Mouse (Mus musculus) forebrain, embryonic 11.5 days (tissue): ENCODE measurements around the gene Bach1. TPM values are rescaled to one million over a fixed set of nuclear protein-coding genes. Genes with fewer than 3 reads are reported as not detected.

Experiments
- ATAC-seq: fragments of 200-750 bp; cut with Nextera tagmentation; replicated peaks from 2 replicates; pipeline ENCODE4 v1.8.0; 2017; ENCODE audit warnings: moderate TSS enrichment; ENCODE audit not compliant: low FRiP score
- DNase-seq: peaks from one replicate; pipeline ENCODE4 v3.0.0-alpha.2; 2017; ENCODE audit warnings: low spot score
- H3K27ac ChIP-seq: fragments of 300-500 bp; sonication (generic); 2 replicates; pipeline ENCODE4 v1.5.1; 2014; ENCODE audit warnings: low read depth, low read length
- H3K27me3 ChIP-seq: fragments of 300-500 bp; sonication (generic); 2 replicates; pipeline ENCODE4 v1.6.1; 2014; ENCODE audit warnings: mild to moderate bottlenecking, low read length, mixed read lengths; ENCODE audit not compliant: control insufficient read depth, insufficient read depth
- H3K36me3 ChIP-seq: fragments of 300-500 bp; sonication (generic); 2 replicates; pipeline ENCODE4 v1.6.1; 2014; ENCODE audit warnings: mild to moderate bottlenecking, low read length, moderate library complexity, mixed read lengths; ENCODE audit not compliant: control insufficient read depth, insufficient read depth
- H3K4me1 ChIP-seq: fragments of 300-500 bp; sonication (generic); replicated peaks from 2 replicates; pipeline ENCODE4 v1.6.1; 2014; ENCODE audit warnings: low read length, mixed read lengths; ENCODE audit not compliant: control insufficient read depth, insufficient read depth
- H3K4me2 ChIP-seq: fragments of 300-500 bp; sonication (generic); 2 replicates; pipeline ENCODE4 v1.6.1; 2014; ENCODE audit warnings: low read depth, mild to moderate bottlenecking, low read length, moderate library complexity, mixed read lengths; ENCODE audit not compliant: severe bottlenecking
- H3K4me3 ChIP-seq: fragments of 300-500 bp; sonication (generic); 2 replicates; pipeline ENCODE4 v1.5.1; 2014; ENCODE audit warnings: low read depth, low read length
- H3K9ac ChIP-seq: fragments of 300-500 bp; sonication (generic); 2 replicates; pipeline ENCODE4 v1.6.1; 2014; ENCODE audit warnings: low read length
- H3K9me3 ChIP-seq: fragments of 300-500 bp; sonication (generic); 2 replicates; pipeline ENCODE4 v1.6.1; 2016; ENCODE audit warnings: low read length, mixed read lengths; ENCODE audit not compliant: control insufficient read depth
- WGBS: fragments of 180-500 bp; shearing (Covaris S2); extraction: QIAGEN DNeasy Blood & Tissue Kit; methylation state at CpG from one replicate; pipeline ENCODE4 v1.1.7; 2014; 5-methylcytosine and 5-hydroxymethylcytosine counted together
- polyA plus RNA-seq: library from polyadenylated mRNA; unstranded; fragments of >200 nt; fragmentation: Nextera tagmentation; extraction: Ambion mirVana; gene quantifications from 2 replicates; pipeline ENCODE4 v1.2.1, GENCODE M21; 2014

Gene Bach1
- polyA plus RNA-seq, 1 experiment from 2014 or later, result 18.9 TPM

DNA sequence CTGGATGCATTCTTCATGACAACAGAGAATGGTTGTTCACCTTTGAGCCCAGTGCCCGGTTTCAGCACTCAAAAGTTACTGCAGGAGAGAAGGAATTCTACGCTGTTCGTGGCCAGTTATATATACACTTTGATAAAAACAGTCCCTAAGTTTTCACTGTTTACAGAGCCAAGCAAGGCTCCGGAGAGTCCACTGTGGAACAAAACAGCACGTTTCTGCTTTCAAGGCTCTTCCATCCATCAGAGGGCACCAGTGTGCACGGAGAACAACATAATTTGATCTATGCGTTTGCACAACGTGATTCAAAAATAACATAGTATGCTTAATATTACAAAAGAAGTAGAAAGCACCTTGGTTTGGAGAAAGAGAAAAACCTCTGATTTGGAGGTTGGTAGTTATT is 67.2 kb downstream of the Bach1 start:
- Histone ChIP-seq H3K36me3 (no peaks in the 10 kb centered on the region), H3K4me1 (no peaks in the 10 kb centered on the region), H3K9me3 (no peaks in the 10 kb centered on the region), H3K27me3 (no peaks in the 10 kb centered on the region), H3K9ac (no peak overlapping the region), H3K4me3 (no peak overlapping the region), H3K27ac (no peak overlapping the region), H3K4me2 (no peak overlapping the region)
- DNase-seq, result no peak
- ATAC-seq, result no peak
- 81% methylated on average over 8 of the region's 8 CpGs for WGBS

DNA sequence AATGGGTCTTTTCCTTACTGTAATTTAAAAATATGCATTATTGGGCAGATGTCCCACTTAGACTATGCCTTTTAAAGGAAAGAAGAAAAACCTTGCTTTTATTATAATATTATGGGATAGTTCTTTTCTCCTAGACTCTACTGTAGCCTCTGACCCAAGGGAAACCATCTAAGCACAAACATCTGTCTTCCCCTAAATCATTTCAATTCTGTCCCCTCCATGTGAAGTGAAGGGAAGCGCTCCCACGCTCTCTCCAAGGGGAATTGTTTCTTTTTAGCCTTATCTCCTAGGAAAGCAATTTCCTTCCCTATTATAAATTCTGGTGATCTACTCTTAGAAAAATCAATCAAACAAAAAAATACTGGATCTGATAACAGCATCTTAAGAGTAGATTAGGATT is 71.8 kb downstream of the Bach1 start:
- 92% methylated on average over 2 of the region's 2 CpGs for WGBS
- no peak overlapping the region for H3K9ac ChIP-seq
- no peaks in the 10 kb centered on the region for H3K4me1 ChIP-seq
- no peak overlapping the region for H3K4me3 ChIP-seq
- H3K27ac ChIP-seq, result no peak overlapping the region
- no peak for ATAC-seq
- H3K36me3 ChIP-seq, result no peaks in the 10 kb centered on the region
- H3K4me2 ChIP-seq, result no peak overlapping the region
- no peaks in the 10 kb centered on the region for H3K27me3 ChIP-seq
- no peaks in the 10 kb centered on the region for H3K9me3 ChIP-seq
- no peak for DNase-seq

DNA sequence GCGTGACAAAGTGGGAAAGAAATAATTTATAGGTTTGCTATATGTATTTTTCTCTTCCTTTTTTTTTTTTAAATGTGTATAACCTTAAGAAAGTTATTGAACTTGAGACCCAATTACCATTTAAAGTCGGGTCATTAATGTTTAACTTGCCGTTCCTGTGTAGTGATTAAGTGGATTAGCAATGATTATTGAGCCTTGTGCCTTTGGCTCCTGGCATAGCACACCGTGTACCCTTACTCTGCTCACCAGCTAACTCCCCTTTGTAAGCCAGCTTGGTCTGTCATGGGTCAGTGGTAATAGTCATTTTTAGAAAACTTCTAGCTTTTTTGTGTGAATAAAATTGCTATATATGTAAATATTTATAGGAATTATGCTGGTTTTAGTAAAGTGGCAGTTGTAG is 73.2 kb downstream of the Bach1 start:
- Histone ChIP-seq H3K27ac (no peak overlapping the region), H3K27me3 (no peaks in the 10 kb centered on the region), H3K4me2 (no peak overlapping the region), H3K9me3 (no peaks in the 10 kb centered on the region), H3K36me3 (no peaks in the 10 kb centered on the region), H3K9ac (no peak overlapping the region), H3K4me3 (no peak overlapping the region), H3K4me1 (no peaks in the 10 kb centered on the region)
- no peak for ATAC-seq
- no peak for DNase-seq
- 86% methylated on average over 4 of the region's 4 CpGs for WGBS

DNA sequence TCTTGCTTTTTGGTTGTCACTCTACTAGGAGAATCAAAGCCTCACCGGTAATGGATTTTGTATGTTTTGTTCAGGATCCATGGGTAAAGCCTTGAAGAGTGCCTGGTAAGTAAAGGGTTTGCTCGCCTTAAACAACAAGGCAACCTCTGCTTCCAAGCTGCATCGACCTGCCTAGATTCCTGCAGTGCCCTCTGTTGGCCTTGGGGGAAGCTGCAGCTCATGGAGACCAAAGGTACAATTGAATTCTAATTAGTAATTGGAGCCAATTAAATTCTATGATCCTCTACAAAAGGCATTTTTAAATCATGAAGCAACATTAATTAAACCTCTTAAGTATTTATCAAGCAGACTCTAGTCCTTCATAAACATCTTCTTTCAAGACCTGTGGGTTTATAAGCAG is 75.7 kb downstream of the Bach1 start:
- H3K27ac ChIP-seq, result no peak overlapping the region
- no peak overlapping the region for H3K4me2 ChIP-seq
- no peak for DNase-seq
- no peak overlapping the region for H3K9ac ChIP-seq
- 70% methylated on average over 3 of the region's 3 CpGs for WGBS
- no peaks in the 10 kb centered on the region for H3K27me3 ChIP-seq
- H3K36me3 ChIP-seq, result no peaks in the 10 kb centered on the region
- H3K4me3 ChIP-seq, result no peak overlapping the region
- no peaks in the 10 kb centered on the region for H3K4me1 ChIP-seq
- no peak for ATAC-seq
- no peaks in the 10 kb centered on the region for H3K9me3 ChIP-seq

DNA sequence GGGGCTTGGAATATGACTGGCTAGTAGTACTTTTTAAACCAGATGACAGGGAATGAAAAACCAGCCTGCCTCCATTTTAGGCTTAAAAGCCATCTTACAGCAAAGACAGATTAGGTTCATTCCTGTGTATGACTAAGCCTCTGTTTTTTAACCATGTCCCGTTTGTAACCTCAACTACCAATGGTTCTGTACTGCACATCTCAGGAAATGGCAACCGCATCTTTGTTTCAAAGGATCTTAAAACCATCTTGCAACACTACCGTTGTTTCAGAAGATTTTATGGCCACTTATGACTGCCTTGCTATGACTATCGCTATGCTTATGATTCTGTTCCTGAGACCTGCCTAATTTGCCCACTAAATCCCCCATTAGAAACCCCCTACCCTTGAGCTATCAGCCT is 78.6 kb downstream of the Bach1 start:
- DNase-seq (no peak), ATAC-seq (no peak)
- no peaks in the 10 kb centered on the region for H3K4me1 ChIP-seq
- 88% methylated on average over 4 of the region's 4 CpGs for WGBS
- no peaks in the 10 kb centered on the region for H3K27me3 ChIP-seq
- H3K9me3 ChIP-seq, result no peaks in the 10 kb centered on the region
- H3K27ac ChIP-seq, result no peak overlapping the region
- no peaks in the 10 kb centered on the region for H3K36me3 ChIP-seq
- no peak overlapping the region for H3K4me2 ChIP-seq
- H3K4me3 ChIP-seq, result no peak overlapping the region
- H3K9ac ChIP-seq, result no peak overlapping the region

DNA sequence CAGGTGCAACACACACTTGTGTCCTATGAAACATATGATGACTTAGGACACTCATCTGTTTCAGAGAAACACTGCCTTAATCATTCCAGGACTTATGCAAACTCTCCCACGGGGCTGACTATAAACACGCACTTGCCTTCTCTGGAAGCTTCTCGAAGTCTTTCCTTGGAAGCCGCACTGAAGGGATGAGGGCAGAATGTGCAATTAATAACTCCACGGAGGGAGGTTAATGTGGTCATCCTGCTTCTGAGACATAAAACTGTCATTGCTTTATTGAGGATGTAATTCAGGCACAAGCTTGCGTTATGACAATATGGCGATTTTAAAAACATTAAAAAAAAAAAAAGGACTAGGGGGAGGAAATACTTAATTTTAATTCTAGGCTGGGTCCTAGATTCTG is 82.9 kb downstream of the Bach1 start:
- H3K36me3 ChIP-seq, result no peaks in the 10 kb centered on the region
- H3K27ac ChIP-seq, result no peak overlapping the region
- WGBS, result 81% methylated on average over 7 of the region's 7 CpGs
- DNase-seq (no peak), ATAC-seq (no peak)
- no peak overlapping the region for H3K9ac ChIP-seq
- no peaks in the 10 kb centered on the region for H3K4me1 ChIP-seq
- no peak overlapping the region for H3K4me3 ChIP-seq
- H3K27me3 ChIP-seq, result no peaks in the 10 kb centered on the region
- no peaks in the 10 kb centered on the region for H3K9me3 ChIP-seq
- H3K4me2 ChIP-seq, result no peak overlapping the region

Other genes starting within 250 kb of the Bach1 start
- gene Usp16, start 244.2 kb upstream of the Bach1 start, polyA plus RNA-seq, result 43.8 and 45.7 TPM in 2 replicates
- gene Cct8, start 203.1 kb upstream of the Bach1 start, polyA plus RNA-seq, result 606 and 643 TPM in 2 replicates
- gene Map3k7cl, start 145.6 kb upstream of the Bach1 start, polyA plus RNA-seq, result 0.15 TPM in 1 of 2 replicates, not detected in the other